Mouse (Mus musculus) mesoderm, embryonic 11.5 days (tissue): ENCODE data around the gene A830018L16Rik.
"Not testable (repeated sequence)": the region's sequence is repeated elsewhere in the genome, so short reads cannot be mapped to it uniquely, and the experiment has no call there.

Experiments
- DNase-seq: peaks from one replicate; pipeline ENCODE4 v3.0.0-alpha.2; 2012; ENCODE audit warnings: low read depth, low spot score

The A830018L16Rik gene

DNA sequence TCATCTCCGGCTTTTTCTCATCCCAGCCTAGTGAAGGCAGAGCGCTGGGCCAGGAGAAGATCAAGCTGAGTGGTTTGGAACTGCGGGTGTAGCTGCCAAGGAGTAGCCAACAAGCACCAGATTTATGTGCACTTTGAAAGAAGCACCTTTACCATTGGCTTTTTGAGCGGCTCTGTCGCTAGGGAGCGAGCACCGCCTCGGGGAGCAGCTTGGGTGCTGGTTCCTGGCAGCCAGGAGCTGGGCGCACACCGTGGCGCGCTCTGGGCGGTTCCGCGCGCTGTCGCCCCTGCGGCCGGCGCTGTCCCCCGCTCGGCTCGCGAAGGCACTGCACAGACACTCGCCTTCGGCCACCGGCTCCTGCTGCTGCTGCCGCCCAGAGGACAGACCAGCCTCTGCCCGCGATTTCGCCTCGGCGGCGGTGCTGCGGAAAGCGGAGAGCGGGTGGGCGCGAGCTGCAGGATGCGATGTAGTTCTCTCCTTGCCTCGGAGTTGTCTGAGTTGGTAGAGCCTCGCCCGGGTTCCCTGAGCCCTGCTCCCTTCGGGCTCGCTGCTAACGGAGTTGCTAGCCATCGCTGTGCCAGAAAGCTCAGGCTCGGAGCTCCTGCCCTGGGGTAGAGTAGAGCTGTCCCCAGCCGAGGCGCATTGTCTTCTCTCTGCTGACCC lies at the start of gene A830018L16Rik:
Gene A830018L16Rik, plus strand, starts transcription at position 212 of the 663 bp plus-strand sequence.
- DNase-seq, result peak; percentile 83

DNA sequence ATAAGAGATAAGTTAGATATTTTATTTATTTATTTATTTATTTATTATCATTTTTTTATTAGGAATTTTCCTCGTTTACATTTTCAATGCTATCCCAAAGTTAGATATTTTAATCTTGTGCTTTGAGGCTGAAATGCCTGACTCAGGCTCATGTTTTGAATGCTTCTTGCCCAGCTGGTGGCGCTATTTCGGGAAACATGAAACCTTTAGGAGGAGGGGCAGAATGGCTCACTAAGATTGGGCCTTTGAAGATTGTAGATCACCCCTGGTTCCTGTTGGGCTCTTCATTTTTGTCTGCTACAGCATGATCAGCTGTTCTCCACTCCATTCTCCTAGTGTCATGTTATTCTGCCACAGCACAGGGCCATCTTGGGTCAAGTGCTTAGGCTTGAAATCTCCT lies 28.1 kb upstream of the A830018L16Rik start:
- DNase-seq, result no peak

DNA sequence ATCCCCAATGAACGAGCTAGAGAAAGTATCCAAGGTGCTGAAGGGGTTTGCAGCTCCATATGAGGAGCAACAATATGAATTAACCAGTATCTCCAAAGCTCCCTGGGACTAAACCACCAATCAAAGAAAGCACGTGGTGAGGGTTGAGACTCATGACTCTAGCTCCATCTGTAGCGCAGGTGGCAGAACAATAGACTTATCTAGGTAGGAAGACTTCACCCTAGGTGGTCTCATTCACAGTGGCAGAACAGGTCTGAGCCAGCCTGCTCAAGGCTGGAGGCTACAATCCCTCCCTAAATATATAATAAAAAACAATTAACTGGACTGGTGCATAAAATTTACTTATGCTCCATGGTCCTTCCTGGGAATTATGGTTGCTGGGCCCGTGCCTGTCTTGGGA lies 18.5 kb upstream of the A830018L16Rik start:
- DNase-seq, result no peak

DNA sequence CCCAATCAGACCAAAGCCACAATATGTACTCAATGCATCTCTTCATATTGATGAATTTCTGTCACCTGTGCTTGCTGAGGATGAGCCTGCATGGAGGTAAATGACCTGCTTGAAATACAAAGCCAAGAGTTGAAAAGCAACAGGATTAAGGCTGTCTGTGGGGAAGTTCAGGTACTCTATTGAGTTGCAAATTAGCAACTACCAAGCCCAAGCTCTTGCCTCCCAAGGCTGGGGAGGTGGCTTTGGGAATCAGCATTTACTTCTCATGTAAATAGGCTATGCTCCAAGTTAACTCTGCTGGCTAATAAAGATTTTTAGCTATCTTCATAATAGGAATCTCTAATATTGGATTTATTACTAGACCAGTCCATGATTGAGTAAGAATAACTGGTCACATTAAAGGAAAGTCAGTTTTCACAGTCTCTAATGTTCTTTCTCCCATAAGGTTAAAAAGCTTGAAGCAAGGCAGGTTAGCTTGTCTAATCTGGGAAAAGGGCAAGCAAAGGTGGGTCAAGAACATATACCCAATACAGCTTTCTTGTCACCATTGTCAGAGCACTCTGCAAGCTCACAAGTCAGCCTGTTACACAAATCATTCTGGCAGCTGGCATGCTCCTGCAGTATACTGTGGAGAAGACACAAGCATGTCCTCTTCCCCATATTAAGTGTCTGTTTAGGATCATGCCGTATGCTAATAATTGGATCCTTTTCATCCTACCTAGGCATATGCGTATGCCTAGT lies 17.7 kb upstream of the A830018L16Rik start:
- DNase-seq, result no peak

DNA sequence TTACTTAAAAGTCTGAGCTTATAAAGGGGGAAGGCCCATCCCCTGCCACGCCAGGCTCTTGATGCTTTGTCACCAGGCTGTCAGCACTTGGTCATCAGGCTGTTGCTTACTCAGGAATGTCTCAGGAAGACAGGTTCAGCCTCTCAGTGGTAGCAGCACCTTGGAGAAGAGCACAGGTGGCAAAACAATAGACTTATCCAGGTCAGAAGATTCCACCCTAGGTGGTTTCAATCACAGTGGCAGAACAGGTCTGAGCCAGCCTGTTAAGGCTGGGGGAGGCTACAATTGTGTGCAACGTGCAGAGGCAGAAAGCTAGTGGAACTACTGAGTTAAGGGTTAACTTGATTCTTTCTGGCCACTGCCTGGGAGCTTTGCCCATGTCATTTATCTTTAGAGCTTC lies 12.7 kb upstream of the A830018L16Rik start:
- DNase-seq, result no peak

DNA sequence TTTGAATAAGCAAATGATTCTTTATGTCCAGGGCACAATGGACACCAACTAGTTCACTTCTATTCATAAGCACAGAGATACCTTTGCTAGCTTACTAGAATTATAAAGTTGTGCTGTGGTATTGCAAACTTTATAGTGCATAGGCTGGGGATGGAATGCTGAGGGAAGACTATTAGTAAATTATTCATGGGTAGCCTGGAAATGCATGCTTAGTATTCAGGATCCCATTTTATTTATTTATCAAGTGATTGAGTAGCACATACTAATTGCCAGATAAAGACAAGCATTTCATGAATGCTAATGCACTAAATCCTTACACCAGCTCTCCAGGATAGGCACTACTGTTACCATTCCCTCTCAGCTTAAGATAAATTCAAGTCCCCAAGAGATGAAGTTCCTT lies 8.4 kb upstream of the A830018L16Rik start:
- no peak for DNase-seq

DNA sequence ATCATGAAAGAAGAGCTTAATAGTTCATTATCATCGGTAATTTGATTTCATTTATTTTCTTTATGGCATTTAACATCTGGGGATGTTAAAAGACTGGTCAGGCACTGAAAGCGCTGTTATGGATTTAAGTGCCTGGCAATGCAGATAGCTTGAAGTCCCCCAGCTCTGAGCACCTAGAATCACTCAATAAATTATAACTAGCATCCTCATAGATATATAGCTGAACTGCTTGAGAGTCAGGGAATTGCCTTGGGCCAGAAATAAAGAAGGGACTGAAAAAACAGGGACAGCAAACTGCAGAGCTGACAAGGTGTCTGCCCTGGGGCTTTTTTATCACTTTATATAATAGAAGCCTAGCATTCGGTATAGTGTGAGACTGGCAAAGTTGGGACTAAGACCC lies 7.9 kb upstream of the A830018L16Rik start:
- no peak for DNase-seq

DNA sequence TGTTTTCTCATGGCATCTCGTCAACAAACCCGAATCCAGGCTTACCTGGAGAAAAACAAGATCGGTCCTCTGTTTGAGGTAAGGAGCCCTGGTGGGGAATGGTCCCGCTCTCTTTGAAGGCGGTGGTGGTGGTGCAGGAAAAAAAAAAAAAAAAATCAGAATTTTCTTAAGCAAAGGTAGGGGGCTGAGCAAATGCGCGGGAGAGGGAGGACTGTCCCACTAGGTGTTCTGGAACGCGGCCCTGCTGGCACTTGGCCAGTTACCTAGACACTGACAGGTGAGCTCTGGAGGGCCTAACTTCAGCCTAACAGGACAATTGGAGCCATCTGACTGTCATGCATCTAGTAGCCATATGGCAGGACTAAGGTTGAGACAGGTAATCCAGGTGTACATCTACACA lies 655 bp downstream of the A830018L16Rik start:
- DNase-seq, result no peak

DNA sequence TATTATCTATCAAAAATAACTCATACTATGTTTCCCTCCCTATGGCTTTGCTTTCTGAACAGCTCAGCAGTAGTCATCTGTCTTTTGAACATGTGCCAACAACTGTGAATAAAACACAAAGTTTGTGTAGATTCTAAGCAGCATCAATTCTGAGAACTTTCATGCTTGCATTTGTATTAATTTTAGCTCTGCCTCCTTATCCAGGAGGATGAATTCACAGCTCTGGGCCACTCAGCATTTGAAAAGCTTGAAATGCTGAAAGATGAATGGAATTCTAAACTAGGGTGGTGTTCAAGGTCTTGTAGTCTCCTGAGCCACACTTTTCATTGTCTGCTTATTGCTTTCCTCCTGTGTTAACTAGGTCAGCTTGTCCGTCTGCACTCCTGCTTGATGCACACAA lies 13.4 kb downstream of the A830018L16Rik start:
- DNase-seq, result no peak

DNA sequence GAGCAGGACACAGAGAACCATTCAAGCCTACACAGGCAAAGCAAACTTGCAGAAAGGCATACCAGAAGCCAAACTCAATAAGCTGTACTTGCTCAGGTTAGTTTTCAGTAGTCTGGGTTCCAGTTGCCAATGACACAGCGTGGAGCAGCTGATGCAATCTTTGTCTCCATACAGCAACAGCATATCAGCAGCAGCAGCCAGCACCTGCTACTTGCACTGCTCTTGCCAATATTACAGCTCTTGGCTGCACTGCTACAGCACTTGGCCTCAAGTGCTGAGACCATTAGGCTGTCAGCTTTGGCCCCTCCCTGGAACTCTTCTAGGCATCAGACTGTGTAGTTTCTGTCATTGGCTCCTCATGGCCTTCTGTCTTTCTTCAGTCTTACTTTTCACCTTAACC lies 44.4 kb downstream of the A830018L16Rik start:
- no peak for DNase-seq

DNA sequence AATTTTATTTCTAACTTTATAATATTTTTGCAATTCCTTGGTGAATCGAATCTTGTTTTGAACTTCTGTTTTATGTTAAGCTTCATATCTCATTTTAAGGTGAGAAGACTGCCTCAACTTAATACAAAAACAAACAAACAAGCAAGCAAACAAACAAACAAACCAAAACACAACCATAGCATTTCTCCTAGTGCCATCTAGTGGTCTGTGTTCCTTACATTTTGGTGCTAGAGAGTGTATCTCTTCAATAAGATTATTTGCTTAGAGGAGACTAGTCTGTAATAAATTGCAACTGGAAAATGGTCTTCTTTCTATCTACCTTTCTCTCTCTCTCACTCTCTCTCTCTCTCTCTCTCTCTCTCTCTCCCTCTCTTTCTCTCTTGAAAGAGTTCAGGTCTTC lies 52.4 kb downstream of the A830018L16Rik start:
- no peak for DNase-seq

DNA sequence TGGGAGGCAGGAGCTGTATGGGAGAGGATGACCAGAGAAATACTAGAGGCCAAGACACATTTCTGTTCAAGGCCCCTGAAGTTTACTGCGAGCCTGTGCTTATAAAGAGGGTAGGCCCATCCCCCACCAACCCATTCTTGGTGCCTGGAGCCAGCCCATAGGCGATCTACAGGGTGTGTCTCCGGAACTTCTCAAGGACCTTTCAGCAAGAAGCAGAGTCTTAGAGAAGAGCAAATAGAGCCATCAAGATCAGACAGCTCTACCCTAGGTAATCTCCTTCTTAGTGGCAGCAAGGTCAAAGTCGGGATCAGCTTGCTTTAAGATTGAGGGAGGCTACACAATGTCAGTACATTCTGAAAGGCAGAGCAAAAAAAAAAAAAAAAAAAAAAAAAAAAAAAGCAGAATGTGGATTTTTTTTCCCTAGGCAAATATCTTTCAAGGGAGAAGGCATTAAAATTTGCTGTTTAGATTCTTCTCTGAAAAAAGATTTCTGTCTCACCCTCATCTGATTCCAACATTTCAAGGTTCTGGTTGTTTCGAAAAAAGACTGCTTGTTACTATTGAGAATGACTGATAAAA lies 53.2 kb downstream of the A830018L16Rik start:
- DNase-seq, result no peak

DNA sequence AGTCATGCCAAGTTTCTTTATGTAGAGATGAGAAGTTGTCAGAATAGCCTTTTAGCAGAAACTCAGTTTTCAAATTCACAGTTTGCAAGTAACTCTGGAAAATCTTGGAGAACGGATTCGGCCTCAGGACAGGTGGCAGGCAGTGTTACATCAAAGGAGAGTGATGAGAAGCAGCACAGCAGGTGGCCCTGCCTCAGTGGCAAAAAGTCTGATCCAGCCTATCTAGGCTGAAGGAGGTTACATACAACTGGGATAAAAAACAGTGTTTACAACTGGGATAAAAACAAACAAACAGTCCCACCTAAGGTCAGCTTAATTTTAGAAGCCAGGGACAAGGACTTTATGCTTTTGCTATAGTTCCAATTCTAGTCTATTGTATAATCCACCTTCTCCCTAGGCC lies 79.0 kb downstream of the A830018L16Rik start:
- DNase-seq, result no peak

DNA sequence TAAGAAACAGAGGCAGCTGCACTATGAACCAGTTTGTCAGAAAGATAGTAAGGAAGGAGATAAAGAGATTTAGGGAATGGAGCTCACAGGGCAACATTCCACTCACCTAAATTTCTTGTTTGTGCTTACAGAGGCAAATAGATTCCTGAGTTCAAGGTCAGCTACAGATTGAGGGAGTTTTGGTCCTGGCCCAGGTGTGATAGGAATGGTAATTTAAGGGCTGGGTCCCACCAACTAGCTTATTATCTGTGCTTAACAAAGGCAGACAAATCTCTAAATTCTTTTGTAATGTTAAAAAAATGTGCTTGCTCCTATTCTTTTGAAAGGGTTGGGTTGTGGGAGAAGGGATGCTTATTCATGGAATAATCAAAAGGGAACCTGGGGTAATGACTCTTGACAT lies 87.7 kb downstream of the A830018L16Rik start:
- no peak for DNase-seq

DNA sequence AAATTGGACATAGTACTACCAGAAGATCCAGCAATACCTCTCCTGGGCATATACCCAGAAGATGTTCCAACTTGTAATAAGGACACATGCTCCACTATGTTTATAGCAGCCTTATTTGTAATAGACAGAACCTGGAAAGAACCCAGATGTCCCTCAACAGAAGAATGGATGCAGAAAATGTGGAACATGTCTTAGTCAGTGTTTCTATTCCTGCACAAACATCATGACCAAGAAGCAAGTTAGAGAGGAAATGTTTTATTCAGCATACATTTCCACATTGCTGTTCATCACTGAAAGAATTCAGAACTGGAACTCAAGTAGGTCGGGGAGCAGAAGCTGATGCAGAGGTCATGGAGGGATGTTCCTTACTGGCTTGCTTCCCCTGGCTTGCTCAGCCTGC lies 135.9 kb downstream of the A830018L16Rik start:
- DNase-seq, result not testable (repeated sequence)

DNA sequence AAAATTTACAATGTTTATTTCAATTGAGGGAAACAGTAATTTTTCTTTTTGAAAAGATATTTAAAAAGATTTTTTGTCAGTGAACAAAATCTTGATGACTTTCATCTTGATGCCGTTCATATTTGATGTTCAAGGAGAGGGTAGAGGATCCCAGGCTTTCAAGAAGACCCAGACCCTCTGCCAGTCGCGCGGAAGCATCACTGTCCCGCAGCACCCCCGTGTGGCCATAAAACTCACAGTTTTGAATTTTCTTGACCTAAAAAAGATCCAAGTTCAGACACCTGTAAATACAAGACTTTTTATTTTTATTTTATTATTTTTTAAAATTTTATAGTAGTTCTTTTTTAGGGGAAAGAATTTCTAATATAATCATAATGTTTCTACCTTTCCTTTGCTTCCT lies 151.4 kb downstream of the A830018L16Rik start:
- peak; percentile 37 for DNase-seq

DNA sequence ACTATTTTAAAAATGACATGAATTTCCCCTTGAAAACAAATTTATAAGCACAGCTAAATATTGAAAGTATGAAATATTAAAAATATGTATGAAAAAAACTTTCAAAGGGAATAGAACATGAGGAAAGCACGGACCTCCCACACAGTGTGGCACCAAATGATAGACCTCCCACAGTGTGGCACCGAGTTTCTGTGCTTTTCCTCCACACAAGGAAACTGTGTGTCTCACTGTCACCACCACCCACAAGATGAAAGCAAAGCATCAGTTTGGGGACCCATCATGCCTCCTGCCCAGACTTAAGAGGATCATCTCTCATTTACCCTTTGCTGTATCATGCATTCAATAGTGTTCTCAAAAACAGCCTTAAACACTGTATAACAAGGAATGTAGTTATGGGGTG lies 152.8 kb downstream of the A830018L16Rik start:
- DNase-seq, result no peak

DNA sequence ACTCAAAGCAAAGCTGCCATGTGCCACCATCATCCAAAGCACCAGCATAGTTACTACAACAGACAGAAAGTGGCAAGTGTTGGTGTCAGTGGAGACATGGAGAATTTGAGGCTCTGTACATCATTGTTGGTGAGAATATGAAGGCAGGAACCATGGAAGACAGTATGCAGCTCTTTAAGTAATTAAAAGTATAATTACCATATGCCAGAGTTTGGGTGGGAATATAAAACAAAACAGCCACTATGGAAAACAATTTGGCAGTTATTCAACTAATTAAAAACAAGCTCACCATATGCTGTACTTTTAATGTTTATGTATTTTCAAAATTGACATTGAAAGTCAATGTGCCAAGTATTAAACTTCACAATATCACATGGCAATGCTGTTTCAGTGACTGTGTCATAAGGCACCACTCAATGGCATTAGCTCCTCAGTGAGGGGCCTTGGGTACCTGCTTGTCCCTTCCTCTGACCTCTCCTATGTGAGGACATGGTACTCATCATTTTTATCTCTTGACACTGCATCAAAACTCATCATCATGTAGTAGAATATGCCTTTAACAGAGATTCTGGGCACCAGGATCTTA lies 153.5 kb downstream of the A830018L16Rik start:
- DNase-seq, result no peak

DNA sequence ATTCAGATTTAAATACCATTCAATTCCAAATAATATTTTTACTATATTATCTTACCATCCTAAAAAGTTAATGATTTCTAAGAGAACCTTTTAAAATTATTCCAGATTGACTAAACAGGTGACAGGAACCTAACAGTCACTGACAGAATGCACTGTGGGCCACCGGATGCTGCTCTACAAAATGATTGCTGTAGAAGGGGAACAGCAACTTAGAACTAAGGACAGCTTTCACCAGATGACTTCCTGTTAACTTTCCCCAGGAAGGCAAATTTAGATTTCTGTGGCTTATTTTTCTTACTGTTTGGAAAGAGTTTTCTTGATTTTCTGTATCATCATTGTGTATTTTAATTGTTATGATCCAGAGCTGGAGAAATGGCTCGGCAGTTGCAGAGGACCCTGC lies 156.4 kb downstream of the A830018L16Rik start:
- no peak for DNase-seq

DNA sequence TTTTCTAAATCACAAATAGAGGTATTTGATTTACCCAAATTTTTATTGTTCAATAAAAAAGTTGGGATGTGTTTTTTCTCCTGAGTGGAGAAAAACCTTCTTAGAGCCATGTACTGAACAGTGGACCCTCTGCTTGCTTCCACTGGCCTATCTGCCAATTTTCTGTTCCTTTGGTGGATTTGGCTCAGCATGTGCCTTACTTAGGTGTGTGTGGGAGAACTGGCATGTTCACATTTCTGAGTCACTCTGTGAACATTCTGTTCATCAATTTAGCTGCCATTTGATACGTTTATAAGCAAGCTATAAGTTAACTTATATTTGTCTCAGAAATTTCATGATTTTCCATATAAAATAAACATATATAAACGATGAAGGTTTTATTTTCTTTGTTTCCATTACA lies 159.6 kb downstream of the A830018L16Rik start:
- DNase-seq, result no peak

DNA sequence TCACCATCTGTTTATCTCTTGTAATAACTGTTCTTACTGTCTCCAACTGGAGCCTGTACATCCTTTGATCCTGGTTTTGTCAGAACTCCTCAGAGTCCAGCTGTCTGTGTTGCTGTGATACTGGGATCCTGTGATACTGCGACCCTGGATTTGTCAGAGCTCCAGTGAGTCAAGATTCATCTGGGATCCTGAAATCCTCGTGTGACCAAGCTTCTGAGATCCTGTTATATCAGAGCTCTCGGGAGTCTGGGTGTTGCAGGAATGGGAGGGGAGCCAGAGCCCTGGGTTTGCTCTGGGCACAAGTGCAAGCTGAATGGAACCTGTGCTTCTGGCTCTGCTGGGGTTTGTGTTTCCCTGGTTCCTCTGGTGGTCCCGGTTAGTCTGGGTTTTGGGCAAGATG lies 166.1 kb downstream of the A830018L16Rik start:
- DNase-seq, result no peak

DNA sequence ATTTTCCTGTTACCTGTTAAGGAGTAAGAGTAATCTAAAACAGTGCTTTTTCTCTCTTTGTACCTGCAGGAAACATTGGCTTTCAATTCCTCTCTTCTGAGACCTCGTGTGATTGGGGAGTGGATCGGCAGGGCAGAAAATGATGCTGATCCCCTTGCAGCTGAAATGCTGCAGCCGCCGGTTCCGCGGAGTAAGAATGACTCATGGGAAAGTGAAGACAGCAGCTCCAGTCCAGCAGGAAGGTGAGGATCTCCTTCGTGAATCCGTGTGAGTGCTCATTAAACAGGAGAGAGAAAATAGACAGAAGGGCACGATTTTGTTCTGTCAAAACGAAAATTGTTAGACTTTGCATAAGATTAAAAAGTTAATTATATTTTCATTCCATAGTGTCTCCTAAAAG lies 174.4 kb downstream of the A830018L16Rik start:
- DNase-seq, result no peak

DNA sequence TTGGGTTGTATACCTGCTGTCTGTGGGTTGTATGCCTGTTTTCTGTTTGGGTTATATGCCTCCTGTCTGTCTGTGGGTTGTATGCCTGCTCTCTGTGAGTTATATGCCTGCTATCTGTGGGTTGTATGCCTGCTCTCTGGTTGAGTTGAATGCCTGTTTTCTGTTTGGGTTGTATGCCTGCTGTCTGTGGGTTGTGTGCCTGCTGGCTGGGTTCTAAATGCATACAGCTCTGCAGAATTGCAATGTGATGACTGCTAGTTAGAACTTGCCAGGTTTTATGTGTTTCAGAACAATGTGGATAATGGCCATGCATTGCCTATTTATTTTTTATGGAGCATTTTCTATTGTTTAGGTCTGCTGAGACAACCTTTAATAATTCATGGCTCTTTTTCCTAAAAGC lies 236.2 kb downstream of the A830018L16Rik start:
- no peak for DNase-seq
